In the genomic region with DNA sequence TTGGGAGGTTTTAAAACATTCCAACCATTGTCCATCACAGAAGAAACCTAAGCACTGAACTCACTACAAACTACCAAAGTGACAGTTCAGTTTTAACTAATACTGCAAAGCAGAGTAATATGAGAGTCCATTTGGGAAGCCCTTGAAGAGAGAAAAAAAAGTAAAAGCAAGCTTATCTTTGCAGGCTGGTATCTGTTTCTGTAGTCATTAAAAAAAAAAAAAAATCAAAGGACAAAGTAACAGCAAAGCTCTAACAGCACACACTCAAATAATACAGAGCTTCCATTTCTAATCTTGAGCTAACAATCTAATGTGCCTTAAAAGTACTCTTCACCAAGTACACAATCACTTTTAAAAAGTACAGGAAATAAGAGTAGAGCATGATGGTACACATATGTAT, we compare ENCODE assay signal across 12 mouse cellular contexts. TPM values are rescaled to one million over a fixed set of nuclear protein-coding genes. Genes with fewer than 3 reads are reported as not detected.
DNase-seq lines count a peak whose midpoint lies in the region; ATAC-seq and TF ChIP-seq lines count a peak whose summit lies in the region.
"Had no signal": no experiment of that assay in that cellular context is flagged by ENCODE, and none has a peak within 500 bp of the region (broad histone marks: within the 10 kb centered on the region; RNA-seq: fewer than 3 reads in every experiment).

No protein-coding gene starts in this region.

- H3K4me2 ChIP-seq in forebrain, postnatal 0 days (ENCODE audit: low read depth), result no peak overlapping the region
- no peak overlapping the region for H3K4me2 ChIP-seq in midbrain, postnatal 0 days (ENCODE audit: low read depth, low read length, poor library complexity, severe bottlenecking)
- H3K4me2 ChIP-seq in limb, embryonic 12.5 days, result peak overlapping the region; percentile 92
- H3K4me2 ChIP-seq in neural tube, embryonic 15.5 days, result peak overlapping the region; percentile 92; the same call in 1 of the 2 replicates

- H3K27ac ChIP-seq in forebrain, embryonic 10.5 days, result no peak overlapping the region
- H3K27ac ChIP-seq in forebrain, postnatal 0 days (ENCODE audit: low read depth, low read length), result no peak overlapping the region
- no peak overlapping the region for H3K27ac ChIP-seq in midbrain, embryonic 10.5 days (replicated peaks)
- H3K27ac ChIP-seq in midbrain, postnatal 0 days (ENCODE audit: low read depth, low read length), result no peak overlapping the region
- no peak overlapping the region for H3K27ac ChIP-seq in limb, embryonic 12.5 days
- H3K27ac ChIP-seq in neural tube, embryonic 15.5 days (replicated peaks), result no peak overlapping the region

- H3K36me3 ChIP-seq in forebrain, embryonic 10.5 days (replicated peaks), result peaks cover 47% of the 10 kb centered on the region
- H3K36me3 ChIP-seq in forebrain, postnatal 0 days (ENCODE audit: insufficient read depth), result no peaks in the 10 kb centered on the region
- peaks cover 38% of the 10 kb centered on the region for H3K36me3 ChIP-seq in midbrain, embryonic 10.5 days
- no peaks in the 10 kb centered on the region for H3K36me3 ChIP-seq in midbrain, postnatal 0 days (ENCODE audit: insufficient read depth, low read length)
- peaks cover 31% of the 10 kb centered on the region for H3K36me3 ChIP-seq in limb, embryonic 12.5 days
- peaks cover 9% of the 10 kb centered on the region for H3K36me3 ChIP-seq in neural tube, embryonic 15.5 days

- peaks cover 35% of the 10 kb centered on the region for H3K4me1 ChIP-seq in forebrain, embryonic 10.5 days
- H3K4me1 ChIP-seq in forebrain, postnatal 0 days (ENCODE audit: insufficient read depth), result peaks cover 24% of the 10 kb centered on the region
- peaks cover 37% of the 10 kb centered on the region for H3K4me1 ChIP-seq in midbrain, embryonic 10.5 days
- peaks cover 14% of the 10 kb centered on the region for H3K4me1 ChIP-seq in midbrain, postnatal 0 days (ENCODE audit: insufficient read depth, low read length)
- peaks cover 47% of the 10 kb centered on the region for H3K4me1 ChIP-seq in limb, embryonic 12.5 days (replicated peaks)
- peaks cover 49% of the 10 kb centered on the region for H3K4me1 ChIP-seq in neural tube, embryonic 15.5 days

- no peaks in the 10 kb centered on the region for H3K27me3 ChIP-seq in forebrain, embryonic 10.5 days (ENCODE audit: poor library complexity, severe bottlenecking)
- no peaks in the 10 kb centered on the region for H3K27me3 ChIP-seq in forebrain, postnatal 0 days (ENCODE audit: insufficient read depth, low read length)
- H3K27me3 ChIP-seq in midbrain, embryonic 10.5 days (ENCODE audit: low read depth, poor library complexity, severe bottlenecking), result no peaks in the 10 kb centered on the region
- no peaks in the 10 kb centered on the region for H3K27me3 ChIP-seq in midbrain, postnatal 0 days (ENCODE audit: insufficient read depth, low read length)
- no peaks in the 10 kb centered on the region for H3K27me3 ChIP-seq in limb, embryonic 12.5 days
- no peaks in the 10 kb centered on the region for H3K27me3 ChIP-seq in neural tube, embryonic 15.5 days (replicated peaks)

- ATAC-seq in forebrain, postnatal 0 days, result no peak
- no peak for ATAC-seq in midbrain, postnatal 0 days (ENCODE audit: low FRiP score)
- no peak for ATAC-seq in limb, embryonic 12.5 days (ENCODE audit: insufficient number of reproducible peaks, insufficient read depth, low FRiP score, low TSS enrichment, low read depth)
- no peak for ATAC-seq in neural tube, embryonic 15.5 days (ENCODE audit: low FRiP score)

- H3K9me3 ChIP-seq in forebrain, embryonic 10.5 days, result no peaks in the 10 kb centered on the region
- H3K9me3 ChIP-seq in forebrain, postnatal 0 days (ENCODE audit: low read length), result no peaks in the 10 kb centered on the region
- H3K9me3 ChIP-seq in midbrain, embryonic 10.5 days (replicated peaks), result no peaks in the 10 kb centered on the region
- H3K9me3 ChIP-seq in midbrain, postnatal 0 days (ENCODE audit: low read length), result no peaks in the 10 kb centered on the region
- no peaks in the 10 kb centered on the region for H3K9me3 ChIP-seq in limb, embryonic 12.5 days
- no peaks in the 10 kb centered on the region for H3K9me3 ChIP-seq in neural tube, embryonic 15.5 days (replicated peaks)

- TF ChIP-seq CTCF in forebrain, postnatal 0 days (IDR thresholded peaks at IDR 0.05; ENCODE audit: low read depth), result no peak
- TF ChIP-seq CTCF in midbrain, postnatal 0 days (IDR thresholded peaks at IDR 0.05), result no peak

- no peak overlapping the region for H3K9ac ChIP-seq in forebrain, postnatal 0 days
- H3K9ac ChIP-seq in midbrain, postnatal 0 days (replicated peaks; ENCODE audit: low read length, poor library complexity, severe bottlenecking), result no peak overlapping the region
- no peak overlapping the region for H3K9ac ChIP-seq in limb, embryonic 12.5 days (replicated peaks)
- no peak overlapping the region for H3K9ac ChIP-seq in neural tube, embryonic 15.5 days (replicated peaks)

- intact Hi-C loops in left cerebral cortex, postnatal 10 days (cut with DNase I), result no loop called here

- peak overlapping the region; percentile 81; the same call in 1 of the 2 replicates for H3K4me3 ChIP-seq in forebrain, embryonic 10.5 days
- H3K4me3 ChIP-seq in forebrain, postnatal 0 days (ENCODE audit: low read depth, low read length), result no peak overlapping the region
- H3K4me3 ChIP-seq in midbrain, embryonic 10.5 days, result peak overlapping the region; percentile 92; the same call in 1 of the 2 replicates
- H3K4me3 ChIP-seq in midbrain, postnatal 0 days (ENCODE audit: low read depth, low read length), result no peak overlapping the region
- H3K4me3 ChIP-seq in limb, embryonic 12.5 days (replicated peaks), result no peak overlapping the region
- no peak overlapping the region for H3K4me3 ChIP-seq in neural tube, embryonic 15.5 days (replicated peaks)

- DNase-seq in forebrain, embryonic 10.5 days (ENCODE audit: extremely low spot score, low spot score), result no peak
- DNase-seq in forebrain, postnatal 0 days, result no peak
- DNase-seq in midbrain, embryonic 10.5 days (ENCODE audit: low spot score), result no peak
- DNase-seq in midbrain, postnatal 0 days (ENCODE audit: low spot score), result no peak
- no peak for DNase-seq in urinary bladder, adult 18-20 months (ENCODE audit: low spot score in 2 of 2)
- DNase-seq in left cerebral cortex, postnatal 10 days (ENCODE audit: extremely low spot score in 1 of 2, low spot score in 2 of 2), result no peak
- DNase-seq: adrenal gland, postnatal 36 days; cerebellum, adult 9-11 months; heart, adult 11 months; kidney, adult 18-20 months had no signal

RNA-seq across cellular contexts. Expression of gene Hnrnpm, which starts 4.9 kb away (rescaled TPM):
- 515 and 568 TPM in 2 replicates for polyA plus RNA-seq in forebrain, embryonic 10.5 days (2016; fragmentation: Nextera tagmentation; extraction: Ambion mirVana)
- 73.6 and 87.1 TPM in 2 replicates for total RNA-seq in forebrain, postnatal 0 days (2014; rRNA removed)
- 135 and 151 TPM in 2 replicates for polyA plus RNA-seq in forebrain, postnatal 0 days (2015; fragmentation: Nextera tagmentation; extraction: Ambion mirVana)
- polyA plus RNA-seq in midbrain, embryonic 10.5 days (2016; fragmentation: Nextera tagmentation; extraction: Ambion mirVana), result 511 and 521 TPM in 2 replicates
- total RNA-seq in midbrain, postnatal 0 days (2014; rRNA removed), result 48.7 and 58.1 TPM in 2 replicates
- 113 and 124 TPM in 2 replicates for polyA plus RNA-seq in midbrain, postnatal 0 days (2015; fragmentation: Nextera tagmentation; extraction: Ambion mirVana)
- 477 and 517 TPM in 2 replicates for polyA plus RNA-seq in limb, embryonic 12.5 days (2016; fragmentation: Nextera tagmentation; extraction: Ambion mirVana)
- polyA plus RNA-seq in neural tube, embryonic 15.5 days (2015; fragmentation: Nextera tagmentation; extraction: Ambion mirVana), result 161 and 203 TPM in 2 replicates
- 100 to 1,000 TPM; 113 to 115 TPM for total RNA-seq in left cerebral cortex, postnatal 10 days (2021)

RNA-seq across cellular contexts. Expression of gene March2, which starts 36.7 kb away (rescaled TPM):
- 29.5 and 33.1 TPM in 2 replicates for polyA plus RNA-seq in forebrain, embryonic 10.5 days (2016; fragmentation: Nextera tagmentation; extraction: Ambion mirVana)
- total RNA-seq in forebrain, postnatal 0 days (2014; rRNA removed), result 96.5 and 102 TPM in 2 replicates
- 72.5 and 77.6 TPM in 2 replicates for polyA plus RNA-seq in forebrain, postnatal 0 days (2015; fragmentation: Nextera tagmentation; extraction: Ambion mirVana)
- 35.5 and 39.5 TPM in 2 replicates for polyA plus RNA-seq in midbrain, embryonic 10.5 days (2016; fragmentation: Nextera tagmentation; extraction: Ambion mirVana)
- 90.1 and 100 TPM in 2 replicates for total RNA-seq in midbrain, postnatal 0 days (2014; rRNA removed)
- polyA plus RNA-seq in midbrain, postnatal 0 days (2015; fragmentation: Nextera tagmentation; extraction: Ambion mirVana), result 65.2 and 65.9 TPM in 2 replicates
- 39.1 and 39.4 TPM in 2 replicates for polyA plus RNA-seq in limb, embryonic 12.5 days (2016; fragmentation: Nextera tagmentation; extraction: Ambion mirVana)
- polyA plus RNA-seq in neural tube, embryonic 15.5 days (2015; fragmentation: Nextera tagmentation; extraction: Ambion mirVana), result 77.4 and 81.5 TPM in 2 replicates
- 10 to 100 TPM; 81.5 to 82.1 TPM for total RNA-seq in left cerebral cortex, postnatal 10 days (2021)

RNA-seq across cellular contexts. Expression of gene Pram1, which starts 43.9 kb away (rescaled TPM):
- 0.31 and 0.39 TPM in 2 replicates for polyA plus RNA-seq in forebrain, embryonic 10.5 days (2016; fragmentation: Nextera tagmentation; extraction: Ambion mirVana)
- total RNA-seq in forebrain, postnatal 0 days (2014; rRNA removed), result not detected in 2 replicates
- polyA plus RNA-seq in forebrain, postnatal 0 days (2015; fragmentation: Nextera tagmentation; extraction: Ambion mirVana), result 0.14 and 0.30 TPM in 2 replicates
- 0.22 and 0.30 TPM in 2 replicates for polyA plus RNA-seq in midbrain, embryonic 10.5 days (2016; fragmentation: Nextera tagmentation; extraction: Ambion mirVana)
- not detected in 2 replicates for total RNA-seq in midbrain, postnatal 0 days (2014; rRNA removed)
- 0.41 TPM in 1 of 2 replicates, not detected in the other for polyA plus RNA-seq in midbrain, postnatal 0 days (2015; fragmentation: Nextera tagmentation; extraction: Ambion mirVana)
- polyA plus RNA-seq in limb, embryonic 12.5 days (2016; fragmentation: Nextera tagmentation; extraction: Ambion mirVana), result 0.55 and 0.56 TPM in 2 replicates
- polyA plus RNA-seq in neural tube, embryonic 15.5 days (2015; fragmentation: Nextera tagmentation; extraction: Ambion mirVana), result 0.61 TPM in 1 of 2 replicates, not detected in the other
- total RNA-seq in left cerebral cortex, postnatal 10 days (2021), result under 1 TPM; 0.26 to 0.47 TPM

RNA-seq across cellular contexts. Expression of gene Zfp414, which starts 52.9 kb away (rescaled TPM):
- 47.6 and 51.2 TPM in 2 replicates for polyA plus RNA-seq in forebrain, embryonic 10.5 days (2016; fragmentation: Nextera tagmentation; extraction: Ambion mirVana)
- 31.2 and 58.8 TPM in 2 replicates for total RNA-seq in forebrain, postnatal 0 days (2014; rRNA removed)
- 71.8 and 72.0 TPM in 2 replicates for polyA plus RNA-seq in forebrain, postnatal 0 days (2015; fragmentation: Nextera tagmentation; extraction: Ambion mirVana)
- 54.3 and 67.0 TPM in 2 replicates for polyA plus RNA-seq in midbrain, embryonic 10.5 days (2016; fragmentation: Nextera tagmentation; extraction: Ambion mirVana)
- total RNA-seq in midbrain, postnatal 0 days (2014; rRNA removed), result 43.8 and 58.8 TPM in 2 replicates
- polyA plus RNA-seq in midbrain, postnatal 0 days (2015; fragmentation: Nextera tagmentation; extraction: Ambion mirVana), result 89.1 and 96.0 TPM in 2 replicates
- 40.1 and 40.7 TPM in 2 replicates for polyA plus RNA-seq in limb, embryonic 12.5 days (2016; fragmentation: Nextera tagmentation; extraction: Ambion mirVana)
- polyA plus RNA-seq in neural tube, embryonic 15.5 days (2015; fragmentation: Nextera tagmentation; extraction: Ambion mirVana), result 56.1 and 62.3 TPM in 2 replicates
- 10 to 100 TPM; 46.5 to 47.5 TPM for total RNA-seq in left cerebral cortex, postnatal 10 days (2021)

Comparison
In these comparisons a context has a peak if more than half of its experiments do, and no peak if none do; other contexts are left out.
1. H3K4me3 ChIP-seq: peak in forebrain, embryonic 10.5 days (single experiment) and midbrain, embryonic 10.5 days (single experiment); none in forebrain, postnatal 0 days (single experiment), midbrain, postnatal 0 days (single experiment), limb, embryonic 12.5 days (single experiment) and neural tube, embryonic 15.5 days (single experiment).
2. H3K4me2 ChIP-seq: peak in limb, embryonic 12.5 days (single experiment) and neural tube, embryonic 15.5 days (single experiment); none in forebrain, postnatal 0 days (single experiment) and midbrain, postnatal 0 days (single experiment).